Mouse (Mus musculus): ENCODE measurements around the gene Spop. TPM values are rescaled to one million over a fixed set of nuclear protein-coding genes. Genes with fewer than 3 reads are reported as not detected.
"Not testable (repeated sequence)": the region's sequence is repeated elsewhere in the genome, so short reads cannot be mapped to it uniquely, and the experiment has no call there.

Gene Spop
- total RNA-seq, 2 experiments from 2014 or later: 37.5 to 55.3 TPM

DNA sequence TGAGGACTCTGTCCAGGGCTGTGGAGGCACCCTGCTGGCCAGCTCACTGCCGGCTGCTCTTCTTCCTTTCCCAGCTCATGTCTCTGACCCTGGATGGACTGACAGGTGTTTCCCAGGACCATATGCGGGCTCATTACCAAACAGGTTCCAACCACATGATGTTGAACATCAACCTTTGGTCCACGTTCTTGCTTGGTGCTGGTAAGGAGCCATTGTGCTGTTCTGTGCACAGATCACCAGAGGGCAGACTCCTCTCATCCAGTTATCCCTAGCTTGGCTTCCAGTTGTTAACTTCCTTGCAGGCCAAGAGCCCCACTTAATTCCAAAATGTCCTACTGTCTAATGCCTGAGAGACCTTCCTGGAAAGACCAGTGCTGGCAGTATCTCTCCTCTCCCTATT, 24.9 kb upstream of the Spop start:
- ATAC-seq (replicated peaks; ENCODE audit: low FRiP score, low TSS enrichment, poor library complexity, severe bottlenecking): no peak

DNA sequence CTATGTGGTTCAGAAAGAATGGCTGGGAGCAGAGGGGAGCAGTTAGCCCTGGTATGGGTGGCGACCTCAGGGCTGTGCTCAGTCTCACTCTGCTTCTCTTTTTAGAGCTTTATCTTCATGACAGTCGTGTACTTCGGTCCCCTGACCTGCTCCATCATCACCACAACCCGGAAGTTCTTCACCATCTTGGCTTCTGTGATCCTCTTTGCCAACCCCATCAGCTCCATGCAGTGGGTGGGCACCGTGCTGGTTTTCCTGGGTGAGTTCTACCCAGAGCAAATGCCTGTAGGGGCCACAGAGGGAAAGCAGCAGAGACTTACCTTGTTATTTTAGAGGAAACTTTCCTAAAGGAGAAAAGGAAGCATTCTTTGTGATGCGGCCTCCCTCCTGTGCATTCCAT, 23.5 kb upstream of the Spop start:
- no peak for ATAC-seq (replicated peaks; ENCODE audit: low FRiP score, low TSS enrichment, poor library complexity, severe bottlenecking)

DNA sequence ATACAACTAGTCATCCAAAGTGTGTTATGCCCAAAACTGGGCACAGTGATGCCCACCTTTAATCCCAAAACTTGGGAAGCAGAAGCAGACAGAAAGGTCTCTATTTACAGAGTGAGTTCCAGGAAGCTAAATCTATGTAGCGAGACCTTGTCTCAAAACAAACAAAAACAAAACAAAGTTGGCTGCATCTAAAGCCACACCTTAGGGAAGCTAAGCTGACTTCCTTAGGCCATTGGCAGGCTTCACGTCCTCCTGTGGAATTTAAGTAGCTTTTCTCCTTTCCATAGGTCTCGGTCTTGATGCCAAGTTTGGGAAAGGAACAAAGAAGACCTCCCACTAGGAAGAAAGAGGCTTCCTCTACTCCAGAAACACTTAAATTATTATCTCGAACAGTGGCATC, 22.7 kb upstream of the Spop start:
- ATAC-seq (replicated peaks; ENCODE audit: low FRiP score, low TSS enrichment, poor library complexity, severe bottlenecking): no peak

DNA sequence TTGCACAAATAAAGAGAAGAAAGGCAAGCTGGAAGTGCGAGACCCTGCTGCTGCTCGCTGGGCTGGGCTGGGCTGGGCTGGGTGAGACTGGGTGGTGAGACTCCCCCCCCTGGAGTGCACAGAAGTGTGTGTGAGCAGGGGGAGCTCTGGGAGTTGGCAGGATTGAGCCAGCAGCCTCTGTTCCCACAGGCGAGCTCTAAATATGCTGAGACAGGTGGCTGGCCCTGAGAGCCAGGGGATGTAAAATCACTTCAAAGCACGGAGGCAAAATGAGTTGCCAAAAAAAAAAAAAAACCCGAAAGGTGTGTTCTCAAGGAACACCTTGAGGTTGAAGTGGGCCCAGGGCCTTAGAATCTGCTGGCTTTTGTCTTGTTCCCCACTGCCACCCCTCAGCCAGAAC, 22.1 kb upstream of the Spop start:
- ATAC-seq (replicated peaks; ENCODE audit: low FRiP score, low TSS enrichment, poor library complexity, severe bottlenecking): no peak

DNA sequence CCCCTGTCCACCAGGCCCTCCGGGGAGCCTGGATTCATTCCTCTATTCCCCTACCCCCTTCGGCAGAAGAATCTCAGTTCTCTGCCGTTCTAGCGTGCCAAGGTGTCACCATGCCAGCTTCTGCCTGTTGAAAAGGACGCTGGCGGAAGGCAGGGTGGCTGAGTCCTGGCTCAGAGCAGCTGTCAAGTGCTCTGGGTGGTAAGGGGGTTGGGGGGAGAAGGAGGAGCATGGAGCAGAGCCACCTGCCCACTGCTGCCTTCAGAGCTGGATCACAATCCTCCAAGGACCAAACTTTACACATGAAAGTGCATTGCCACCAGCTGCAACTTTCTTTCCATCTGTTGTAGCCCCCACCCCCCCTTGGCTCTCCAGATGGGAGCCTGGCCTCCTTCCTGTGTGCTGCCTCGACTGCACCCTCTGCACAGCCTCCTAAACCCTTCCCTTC, 21.6 kb upstream of the Spop start:
- ATAC-seq (replicated peaks; ENCODE audit: low FRiP score, low TSS enrichment, poor library complexity, severe bottlenecking): no peak

DNA sequence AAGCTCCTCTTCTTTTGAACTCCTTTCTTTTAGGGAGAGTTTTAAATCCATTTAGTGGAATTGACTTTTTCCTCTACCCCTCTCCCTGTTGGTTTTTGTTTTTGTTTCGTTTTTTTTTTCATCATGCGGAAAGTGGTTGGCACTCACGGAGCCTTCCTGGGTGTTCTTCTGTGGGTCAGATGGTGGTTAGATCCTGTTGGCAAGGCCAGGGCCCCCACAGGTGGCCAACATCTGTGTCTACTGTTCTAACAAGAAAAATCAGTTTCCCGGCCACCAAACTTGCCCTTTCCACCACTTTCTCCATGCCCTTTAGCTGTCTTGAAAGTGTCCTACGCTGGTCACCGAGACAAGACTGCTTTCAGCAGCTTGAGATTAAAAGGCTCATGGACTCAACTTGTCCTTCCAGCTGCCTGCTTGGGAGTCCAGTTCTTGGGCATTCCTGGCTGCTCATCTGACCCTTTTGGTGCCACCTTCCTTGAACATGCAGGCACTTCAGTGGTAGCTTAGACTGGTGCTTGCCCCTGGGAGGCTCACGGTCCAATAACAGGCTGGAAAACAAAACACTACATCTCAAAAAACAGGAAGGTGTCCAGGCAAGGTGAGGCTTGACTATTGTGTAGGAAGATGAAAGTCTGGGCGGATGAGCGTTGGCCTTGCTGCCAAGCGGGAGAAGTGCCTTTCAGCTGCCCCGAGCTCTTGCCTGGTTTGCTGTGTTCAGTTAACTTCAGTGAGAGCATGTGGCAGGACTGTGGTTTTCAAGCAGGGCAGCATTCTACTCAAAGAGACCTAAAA, 21.0 kb upstream of the Spop start:
- no peak for ATAC-seq (replicated peaks; ENCODE audit: low FRiP score, low TSS enrichment, poor library complexity, severe bottlenecking)

DNA sequence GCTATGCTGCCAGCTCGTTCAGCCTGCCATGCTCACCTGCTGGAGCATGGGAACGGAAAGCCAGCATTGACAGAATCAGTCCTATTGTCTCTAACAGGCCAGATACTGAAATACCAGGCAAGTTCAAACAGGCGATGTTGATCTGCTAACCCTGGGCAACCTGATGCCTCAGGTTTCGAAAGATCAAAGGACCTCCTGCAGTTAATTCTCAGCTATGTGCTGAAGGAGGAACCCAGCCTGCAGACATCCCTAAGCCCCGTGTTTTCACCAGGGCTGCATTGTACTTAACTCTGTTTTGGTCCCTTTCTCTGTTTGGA, 20.4 kb upstream of the Spop start:
- ATAC-seq (replicated peaks; ENCODE audit: low FRiP score, low TSS enrichment, poor library complexity, severe bottlenecking): no peak

DNA sequence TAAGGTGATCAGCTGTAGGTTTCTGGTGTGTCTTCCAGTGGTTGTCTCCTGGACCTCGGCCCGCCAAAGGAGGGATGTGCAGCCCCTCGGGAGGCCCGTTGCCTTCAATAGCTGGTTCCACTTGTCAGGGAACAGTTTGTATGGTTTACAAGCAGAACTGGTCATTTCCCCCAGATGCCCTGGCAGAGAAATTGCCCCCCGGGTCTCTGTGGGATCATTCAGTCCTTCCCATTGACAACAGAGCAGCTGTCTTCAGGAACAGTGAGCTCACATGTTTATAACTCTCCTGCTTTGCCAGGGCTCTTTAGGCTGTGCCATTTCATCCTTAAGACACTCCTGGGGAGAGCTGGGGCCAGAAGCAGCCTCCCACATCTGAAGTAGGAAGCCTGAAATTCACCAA, 19.8 kb upstream of the Spop start:
- no peak for ATAC-seq (replicated peaks; ENCODE audit: low FRiP score, low TSS enrichment, poor library complexity, severe bottlenecking)

DNA sequence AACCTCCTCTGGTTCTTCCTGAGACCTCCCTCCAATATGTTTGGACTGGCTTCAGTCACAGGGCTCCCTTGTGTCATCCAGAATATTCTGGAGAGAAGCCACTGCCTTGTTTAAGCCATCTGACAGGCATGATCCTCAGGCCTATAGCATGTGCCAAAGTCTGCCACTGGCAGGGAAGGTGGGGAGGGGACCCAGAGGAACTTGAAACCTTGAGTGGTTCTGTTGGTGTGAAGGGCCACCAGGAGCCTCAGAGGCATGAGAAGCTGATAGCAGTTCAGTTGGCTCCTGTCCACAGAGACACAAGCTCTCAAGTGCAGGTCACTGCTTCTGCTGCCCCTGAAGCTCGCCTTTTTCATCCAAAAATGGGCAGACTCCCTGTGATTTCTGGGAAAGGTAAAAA, 17.3 kb upstream of the Spop start:
- no peak for ATAC-seq (replicated peaks; ENCODE audit: low FRiP score, low TSS enrichment, poor library complexity, severe bottlenecking)

DNA sequence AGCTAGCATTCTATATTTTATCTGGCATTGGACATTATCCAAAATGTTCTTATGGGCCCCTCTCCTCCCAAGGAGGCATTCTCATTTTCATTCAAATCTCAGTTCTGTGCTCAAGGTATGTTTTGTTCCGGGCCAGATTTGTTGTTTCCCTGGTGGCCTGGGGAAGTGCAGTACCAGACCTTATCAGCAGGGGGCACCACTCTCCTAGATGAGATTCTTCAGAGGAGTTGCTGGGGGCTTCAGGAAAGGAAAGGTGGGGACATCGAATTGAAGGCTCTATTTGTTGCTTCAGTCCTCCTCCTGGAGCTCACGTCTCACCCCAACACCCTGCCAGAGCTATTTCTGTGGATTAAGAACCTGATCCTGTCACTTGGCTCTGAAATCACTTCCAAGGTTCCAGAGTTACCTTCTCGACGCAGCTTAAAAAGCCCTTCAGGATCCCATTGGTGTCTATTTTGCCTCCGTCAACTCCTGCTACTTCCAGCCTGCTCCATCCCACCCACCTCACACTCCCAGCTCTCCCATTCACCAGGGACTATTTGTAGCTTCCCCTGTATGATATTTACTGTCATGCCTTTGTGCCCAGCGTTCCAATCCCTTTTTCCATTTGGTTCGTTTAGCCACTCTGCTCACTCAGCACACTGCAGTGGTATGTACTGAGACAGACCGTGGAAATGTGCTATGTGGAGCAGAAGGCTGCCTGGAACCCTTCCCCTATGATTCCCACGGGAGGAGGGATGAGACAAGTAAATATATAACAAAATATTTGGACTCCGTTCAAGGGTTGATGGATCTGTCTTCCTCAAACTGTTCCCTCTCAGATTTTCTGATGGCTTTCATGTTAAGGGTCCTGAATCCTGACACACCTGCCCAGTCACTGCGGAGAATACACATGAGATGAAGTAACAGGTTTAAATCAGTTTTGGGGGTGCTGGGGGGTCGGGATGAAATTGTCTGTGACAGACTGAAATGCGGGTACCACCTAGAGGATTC, 15.7 kb upstream of the Spop start:
- ATAC-seq (replicated peaks; ENCODE audit: low FRiP score, low TSS enrichment, poor library complexity, severe bottlenecking): 0 out of 2 replicates have a peak, but pooled peaks have one; percentile 36

DNA sequence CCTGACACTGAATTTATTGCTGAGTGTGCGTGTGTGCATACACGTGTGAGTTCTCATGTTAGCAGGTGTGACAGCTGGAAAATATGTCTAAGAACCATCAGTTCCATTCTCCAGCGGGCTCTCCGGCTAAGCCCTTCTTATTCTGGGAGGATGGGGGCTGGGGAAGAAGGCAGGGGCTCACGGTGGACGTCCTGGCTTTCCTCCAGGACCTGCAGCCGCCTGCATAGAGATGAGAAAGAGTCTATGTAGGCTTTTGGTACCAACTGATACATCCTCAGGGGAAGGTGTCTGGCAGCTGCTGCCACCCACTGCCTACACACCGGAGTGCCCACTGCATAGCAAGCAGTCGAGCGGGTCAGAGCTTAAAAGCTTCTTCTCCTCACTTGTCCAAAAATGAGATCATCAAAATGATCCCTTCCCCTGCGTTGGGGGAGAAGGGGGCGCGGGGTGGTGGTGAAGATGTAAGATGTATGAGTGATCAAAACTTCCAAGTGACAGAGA, 14.3 kb upstream of the Spop start:
- ATAC-seq (replicated peaks; ENCODE audit: low FRiP score, low TSS enrichment, poor library complexity, severe bottlenecking): no peak

DNA sequence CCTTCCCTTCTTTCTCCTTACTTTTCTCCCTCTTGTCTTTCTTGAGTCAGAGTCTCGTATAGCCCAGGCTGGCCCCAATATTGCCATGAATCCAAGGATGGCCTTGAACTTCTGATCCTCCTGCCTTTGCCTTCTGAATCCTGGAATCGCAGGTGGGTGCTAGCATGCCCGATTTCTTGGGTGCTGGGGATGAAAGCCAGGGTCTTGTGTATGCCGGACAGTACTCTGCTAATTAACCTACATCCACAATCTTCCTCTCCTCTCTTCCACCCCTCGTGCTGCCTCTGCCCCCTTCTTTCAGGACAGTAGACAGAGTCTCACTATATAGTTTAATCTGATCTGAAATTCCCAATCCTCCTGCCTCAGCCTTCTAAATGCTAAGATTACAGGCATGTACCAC, 12.3 kb upstream of the Spop start:
- no peak for ATAC-seq (replicated peaks; ENCODE audit: low FRiP score, low TSS enrichment, poor library complexity, severe bottlenecking)

DNA sequence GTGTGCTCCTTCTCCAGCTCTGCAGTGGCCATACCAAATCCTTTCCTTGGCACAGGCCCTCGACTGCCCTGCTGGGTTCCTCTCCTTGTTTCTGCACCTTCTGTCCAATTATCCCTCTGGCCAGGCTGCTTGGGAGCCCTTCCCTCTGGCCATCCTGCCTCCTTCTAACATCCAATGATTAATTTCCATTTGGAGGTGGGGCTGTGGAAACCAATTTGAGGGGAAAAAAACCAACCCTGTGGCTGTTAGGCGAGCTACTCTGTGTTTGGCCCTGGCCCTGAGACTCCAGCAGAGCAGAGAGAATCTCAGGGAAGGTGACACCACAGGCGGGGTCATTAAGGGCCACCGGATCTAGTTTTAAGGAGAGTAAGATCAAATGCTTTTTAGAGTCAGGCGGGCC, 11.7 kb upstream of the Spop start:
- ATAC-seq (replicated peaks; ENCODE audit: low FRiP score, low TSS enrichment, poor library complexity, severe bottlenecking): no peak

DNA sequence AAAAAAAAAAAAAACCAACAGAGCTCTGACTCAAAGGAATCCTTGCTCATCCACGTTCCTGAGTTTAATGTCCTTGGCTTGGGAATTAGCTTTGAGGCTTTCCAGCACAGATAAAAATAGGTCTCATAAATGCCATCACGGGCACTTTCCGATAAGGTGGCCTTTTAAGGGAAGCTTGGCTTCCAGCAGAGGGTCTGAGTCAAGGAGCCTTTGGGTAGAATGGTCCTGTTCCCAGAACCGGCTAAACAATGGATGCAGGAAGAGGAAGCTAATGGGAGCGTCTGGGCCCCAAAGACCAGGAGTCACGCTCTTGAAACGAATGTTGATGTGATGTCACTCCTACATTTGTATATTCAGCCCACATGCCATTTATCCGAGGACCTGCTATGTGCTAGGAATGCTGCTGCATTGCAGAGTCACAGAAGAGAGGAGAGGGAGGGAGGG, 11.2 kb upstream of the Spop start:
- ATAC-seq (replicated peaks; ENCODE audit: low FRiP score, low TSS enrichment, poor library complexity, severe bottlenecking): no peak

DNA sequence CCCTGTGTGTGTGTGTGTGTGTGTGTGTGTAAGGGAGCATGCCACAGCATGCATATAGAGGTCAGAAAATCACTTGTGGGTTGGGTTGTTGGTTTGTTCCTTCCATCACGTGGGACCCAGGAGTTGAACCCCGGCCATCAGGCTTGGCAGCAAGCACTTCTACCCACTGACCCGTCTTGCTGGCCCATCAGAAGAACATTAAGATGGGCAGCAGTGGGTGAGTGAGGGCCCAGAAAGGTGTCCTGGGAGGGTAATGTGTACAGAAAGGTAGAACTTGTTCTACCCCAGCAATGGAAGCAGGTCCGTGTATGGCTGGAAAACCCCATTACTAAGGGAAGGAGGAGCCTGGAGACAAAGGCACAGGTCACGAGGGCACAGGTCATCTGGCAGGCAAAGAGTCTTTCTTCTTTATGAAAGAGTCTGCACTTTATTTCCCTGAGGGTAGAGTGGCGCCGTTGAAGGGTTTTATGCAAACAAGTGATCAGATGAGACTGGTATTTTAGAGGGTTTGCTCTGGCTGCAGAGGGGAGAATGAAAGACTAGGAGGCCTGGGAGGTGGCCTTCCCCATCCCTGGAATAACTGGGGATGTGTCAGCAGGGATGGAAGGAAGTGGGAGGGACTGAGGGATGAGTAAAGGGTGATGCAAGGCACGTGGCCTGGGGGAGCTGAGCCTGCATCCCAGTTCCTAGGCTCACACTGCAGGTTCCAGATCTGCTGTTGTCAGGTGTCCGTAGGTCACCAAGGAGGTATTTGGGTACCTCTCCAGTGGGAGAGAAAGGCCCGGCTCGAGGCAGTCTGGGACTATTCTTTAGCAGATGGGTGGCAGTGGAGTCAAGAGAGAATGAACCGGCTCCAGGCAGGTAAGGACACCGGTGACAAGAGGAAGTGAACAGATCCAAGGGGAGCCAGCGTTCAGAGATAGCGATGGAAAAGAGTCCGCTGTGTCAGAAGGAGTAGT, 10.2 kb upstream of the Spop start:
- no peak for ATAC-seq (replicated peaks; ENCODE audit: low FRiP score, low TSS enrichment, poor library complexity, severe bottlenecking)

DNA sequence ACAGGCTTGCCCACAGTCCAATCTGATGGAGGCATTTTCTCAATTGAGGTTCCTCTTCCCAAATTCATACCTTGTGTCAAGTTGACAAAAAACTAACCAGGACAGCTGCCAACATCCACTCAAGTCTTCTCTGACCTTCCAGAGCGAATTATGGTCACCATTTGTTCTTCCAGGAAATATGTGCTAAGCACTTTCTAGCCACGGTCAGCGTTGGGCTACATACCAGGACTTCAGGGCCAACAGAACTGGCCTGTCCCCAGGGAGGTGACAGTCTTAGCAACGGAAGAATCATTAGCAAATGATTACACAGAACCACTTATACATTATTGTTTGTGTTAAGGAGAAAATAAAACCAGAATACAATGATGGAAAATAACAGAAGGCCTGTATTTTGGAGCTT, 8.1 kb upstream of the Spop start:
- ATAC-seq (replicated peaks; ENCODE audit: low FRiP score, low TSS enrichment, poor library complexity, severe bottlenecking): no peak

DNA sequence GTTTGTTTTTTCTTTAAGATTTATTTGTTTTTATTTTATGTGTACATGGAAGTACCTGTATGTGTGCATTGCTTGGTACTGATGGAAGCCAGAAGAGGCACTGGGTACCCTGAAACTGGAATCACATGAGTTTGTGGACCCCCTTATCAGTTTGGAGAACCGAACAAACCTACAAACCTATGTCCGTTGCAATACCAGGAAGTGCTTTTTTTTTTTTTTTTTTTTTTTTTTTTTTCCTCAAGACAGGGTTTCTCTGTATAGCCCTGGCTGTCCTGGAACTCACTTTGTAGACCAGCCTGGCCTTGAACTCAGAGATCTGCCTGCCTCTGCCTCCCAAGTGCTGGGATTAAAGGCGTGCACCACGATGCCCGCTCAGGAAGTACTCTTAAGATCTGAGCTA, 7.5 kb upstream of the Spop start:
- ATAC-seq (replicated peaks; ENCODE audit: low FRiP score, low TSS enrichment, poor library complexity, severe bottlenecking): not testable (repeated sequence)

DNA sequence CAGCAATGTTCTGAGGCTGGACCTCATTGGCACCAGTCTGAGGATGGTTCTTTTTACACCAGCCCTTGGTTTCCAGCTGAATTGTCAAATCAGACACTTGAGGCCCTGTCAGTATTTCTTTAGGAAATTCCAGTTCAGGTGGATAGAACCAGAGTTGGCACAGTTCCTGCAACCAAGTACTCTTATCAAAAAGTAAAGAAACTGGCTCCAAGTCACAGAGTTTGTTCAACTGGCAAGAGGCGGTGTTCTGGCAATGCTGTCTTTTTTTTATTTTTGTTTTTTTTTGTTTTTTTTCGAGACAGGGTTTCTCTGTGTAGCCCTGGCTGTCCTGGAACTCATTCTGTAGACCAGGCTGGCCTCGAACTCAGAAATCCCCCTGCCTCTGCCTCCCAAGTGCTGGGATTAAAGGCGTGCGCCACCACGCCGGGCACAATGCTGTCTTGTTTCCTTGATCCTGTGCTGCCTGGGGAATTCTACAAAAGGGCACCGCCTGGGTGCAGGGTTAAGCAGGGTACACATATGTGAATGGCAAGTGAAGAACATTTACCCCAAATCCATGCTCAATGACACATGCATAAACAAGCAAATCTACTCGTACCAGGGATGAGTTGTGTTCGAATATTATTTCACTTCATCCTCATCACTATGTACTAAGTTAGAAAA, 4.3 kb upstream of the Spop start:
- ATAC-seq (replicated peaks; ENCODE audit: low FRiP score, low TSS enrichment, poor library complexity, severe bottlenecking): no peak

DNA sequence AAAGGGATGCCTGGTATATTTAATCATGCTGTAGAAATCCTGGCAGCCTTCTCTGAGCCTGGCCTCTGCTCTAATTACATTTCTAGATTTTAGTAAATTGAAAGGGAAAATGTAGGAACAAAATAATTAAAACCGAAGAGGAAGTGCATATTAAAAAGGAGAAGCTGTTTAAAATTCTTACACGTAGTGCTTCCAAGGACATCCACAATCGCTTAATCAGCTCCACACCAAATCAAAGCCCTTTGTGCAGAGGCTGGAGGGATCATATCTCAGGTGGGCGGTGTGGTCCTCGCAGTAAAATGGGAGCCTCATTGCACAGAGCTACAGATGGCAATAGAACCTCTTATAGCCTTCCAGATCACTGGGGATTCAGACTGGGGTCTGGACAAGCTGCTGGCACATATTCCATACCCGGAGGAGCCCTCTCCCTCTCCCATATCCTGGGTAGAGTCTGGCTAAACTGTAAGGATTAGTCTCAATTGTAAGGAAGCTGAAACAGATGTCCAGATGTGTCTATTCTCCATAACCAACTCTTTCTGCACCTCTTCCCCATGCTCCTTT, 2.3 kb upstream of the Spop start:
- ATAC-seq (replicated peaks; ENCODE audit: low FRiP score, low TSS enrichment, poor library complexity, severe bottlenecking): no peak
